Mouse (Mus musculus): ENCODE measurements around the gene Fbxw21. TPM values are rescaled to one million over a fixed set of nuclear protein-coding genes. Genes with fewer than 3 reads are reported as not detected.

The Fbxw21 gene
- polyA plus RNA-seq, 1 experiment from 2014 or later, result not detected

DNA sequence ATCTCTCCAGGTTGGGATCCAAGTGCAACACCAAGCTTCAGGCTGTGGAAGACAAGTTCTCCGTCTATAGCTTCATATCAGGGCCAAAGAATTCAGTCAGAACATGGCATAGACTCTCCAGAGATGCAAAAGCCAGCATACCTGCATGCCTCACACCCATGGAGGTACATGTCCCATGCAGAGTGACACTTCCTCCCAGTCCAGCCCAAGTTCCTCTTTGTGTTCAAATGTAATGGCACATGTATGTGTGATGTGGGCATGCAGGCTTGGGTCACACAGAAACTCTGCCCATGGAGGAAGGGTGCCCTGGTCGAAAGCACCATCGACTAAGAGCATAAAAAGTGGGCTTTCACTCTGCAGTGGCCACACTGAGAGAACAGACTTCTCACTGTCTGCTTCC, 37.7 kb downstream of the Fbxw21 start:
- 84% methylated on average over 3 of the region's 3 CpGs for whole genome bisulfite sequencing

DNA sequence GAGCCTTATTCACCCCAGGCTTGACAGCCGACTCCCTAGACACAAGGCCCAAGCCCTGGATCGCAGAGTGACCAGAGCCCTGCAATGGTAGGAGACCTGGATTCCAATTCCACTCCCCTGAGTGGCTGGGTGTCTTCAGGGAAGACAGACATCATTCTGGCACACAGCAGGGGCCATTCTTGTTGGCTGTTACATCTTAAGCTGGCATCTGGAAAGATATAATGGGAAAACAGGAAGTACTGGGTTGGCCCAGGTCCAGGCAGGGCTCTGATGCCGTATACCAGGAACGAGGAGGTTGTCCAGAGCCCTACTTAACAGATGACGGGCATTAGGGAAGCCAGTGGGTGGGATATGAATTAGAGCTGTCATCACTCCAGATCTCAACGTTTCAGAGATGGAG, 38.6 kb downstream of the Fbxw21 start:
- H3K4me1 ChIP-seq, result peaks cover 9% of the 10 kb centered on the region; the same call in 1 of the 2 replicates
- DNase-seq (ENCODE audit: low spot score), result no peak
- WGBS, result 49% methylated on average over 6 of the region's 6 CpGs
- H3K9me3 ChIP-seq, result no peaks in the 10 kb centered on the region
- H3K36me3 ChIP-seq, result peaks cover 13% of the 10 kb centered on the region
- H3K4me3 ChIP-seq, result no peak overlapping the region
- H3K27me3 ChIP-seq (ENCODE audit: insufficient read depth, poor library complexity, severe bottlenecking), result no peaks in the 10 kb centered on the region
- H3K27ac ChIP-seq, result no peak overlapping the region

More for the DNA sequence above, 37.7 kb downstream of the Fbxw21 start:
- no peak overlapping the region for H3K27ac ChIP-seq
- peaks cover 9% of the 10 kb centered on the region; the same call in 1 of the 2 replicates for H3K4me1 ChIP-seq
- H3K4me3 ChIP-seq, result no peak overlapping the region
- DNase-seq (ENCODE audit: low spot score), result no peak
- H3K9me3 ChIP-seq, result no peaks in the 10 kb centered on the region
- peaks cover 4% of the 10 kb centered on the region for H3K36me3 ChIP-seq
- H3K27me3 ChIP-seq (ENCODE audit: insufficient read depth, poor library complexity, severe bottlenecking), result no peaks in the 10 kb centered on the region

GRCm38 (mm10) chr9:109122553-109123085, 39.2 kb downstream of the Fbxw21 start:
- Histone ChIP-seq H3K27ac (no peak overlapping the region), H3K9me3 (no peaks in the 10 kb centered on the region), H3K27me3 (ENCODE audit: insufficient read depth, poor library complexity, severe bottlenecking) (no peaks in the 10 kb centered on the region), H3K4me3 (no peak overlapping the region), H3K36me3 (peaks cover 20% of the 10 kb centered on the region), H3K4me1 (peaks cover 9% of the 10 kb centered on the region; the same call in 1 of the 2 replicates)
- no peak for DNase-seq (ENCODE audit: low spot score)
- WGBS, result 49% methylated on average over 2 of the region's 2 CpGs

- Histone ChIP-seq H3K36me3 (peaks cover 36% of the 10 kb centered on the region), H3K4me3 (no peak overlapping the region), H3K27me3 (ENCODE audit: insufficient read depth, poor library complexity, severe bottlenecking) (no peaks in the 10 kb centered on the region), H3K4me1 (peaks cover 9% of the 10 kb centered on the region; the same call in 1 of the 2 replicates), H3K27ac (no peak overlapping the region), H3K9me3 (no peaks in the 10 kb centered on the region)
- DNase-seq (ENCODE audit: low spot score), result no peak
- 82% methylated on average over 6 of the region's 6 CpGs for WGBS
These were observed 40.9 kb downstream of the Fbxw21 start for GRCm38 (mm10) chr9:109120956-109121355.

- Histone ChIP-seq H3K27ac (no peak overlapping the region), H3K9me3 (no peaks in the 10 kb centered on the region), H3K4me1 (peaks cover 9% of the 10 kb centered on the region; the same call in 1 of the 2 replicates), H3K27me3 (ENCODE audit: insufficient read depth, poor library complexity, severe bottlenecking) (no peaks in the 10 kb centered on the region), H3K36me3 (peaks cover 50% of the 10 kb centered on the region), H3K4me3 (no peak overlapping the region)
- DNase-seq (ENCODE audit: low spot score), result no peak
- WGBS, result 82% methylated on average over 9 of the region's 9 CpGs
These were observed 42.3 kb downstream of the Fbxw21 start for GRCm38 (mm10) chr9:109119571-109119970.

- peaks cover 4% of the 10 kb centered on the region; the same call in 1 of the 2 replicates for H3K4me1 ChIP-seq
- WGBS, result 72% methylated on average over 4 of the region's 4 CpGs
- no peaks in the 10 kb centered on the region for H3K27me3 ChIP-seq (ENCODE audit: insufficient read depth, poor library complexity, severe bottlenecking)
- no peak overlapping the region for H3K27ac ChIP-seq
- H3K9me3 ChIP-seq, result no peaks in the 10 kb centered on the region
- no peak for DNase-seq (ENCODE audit: low spot score)
- peaks cover 65% of the 10 kb centered on the region for H3K36me3 ChIP-seq
- no peak overlapping the region for H3K4me3 ChIP-seq
These were observed 43.7 kb downstream of the Fbxw21 start for GRCm38 (mm10) chr9:109118106-109118505.

GRCm38 (mm10) chr9:109116205-109116604, 45.6 kb downstream of the Fbxw21 start:
- no peak overlapping the region for H3K27ac ChIP-seq
- 92% methylated on average over 10 of the region's 10 CpGs for WGBS
- no peak overlapping the region for H3K4me3 ChIP-seq
- no peak for DNase-seq (ENCODE audit: low spot score)
- H3K9me3 ChIP-seq, result no peaks in the 10 kb centered on the region
- H3K4me1 ChIP-seq, result no peaks in the 10 kb centered on the region
- H3K27me3 ChIP-seq (ENCODE audit: insufficient read depth, poor library complexity, severe bottlenecking), result no peaks in the 10 kb centered on the region
- peaks cover 84% of the 10 kb centered on the region for H3K36me3 ChIP-seq

DNA sequence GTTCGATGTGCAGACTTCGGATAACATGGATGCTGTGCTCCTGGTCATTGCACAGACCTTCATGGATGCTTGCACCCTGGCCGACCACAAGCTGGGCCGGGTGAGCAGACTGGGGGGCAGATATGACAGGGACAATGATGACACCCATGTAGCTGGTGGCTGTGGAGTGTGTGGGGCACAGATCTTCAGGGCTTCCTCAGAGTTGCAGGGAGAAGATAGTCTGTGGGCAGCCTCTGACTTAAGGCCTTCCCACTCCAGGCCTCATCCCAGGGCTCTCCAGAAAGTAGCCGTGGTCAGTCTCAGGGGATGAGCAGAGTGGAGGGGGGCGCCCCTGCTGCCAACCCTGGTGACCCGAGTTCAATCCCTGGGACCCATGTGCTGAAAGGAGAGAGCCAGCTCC, 47.0 kb downstream of the Fbxw21 start:
- WGBS, result 85% methylated on average over 7 of the region's 7 CpGs
- no peak overlapping the region for H3K27ac ChIP-seq
- DNase-seq (ENCODE audit: low spot score), result no peak
- H3K27me3 ChIP-seq (ENCODE audit: insufficient read depth, poor library complexity, severe bottlenecking), result no peaks in the 10 kb centered on the region
- H3K9me3 ChIP-seq, result no peaks in the 10 kb centered on the region
- no peaks in the 10 kb centered on the region for H3K4me1 ChIP-seq
- peaks cover 96% of the 10 kb centered on the region for H3K36me3 ChIP-seq
- H3K4me3 ChIP-seq, result no peak overlapping the region

DNA sequence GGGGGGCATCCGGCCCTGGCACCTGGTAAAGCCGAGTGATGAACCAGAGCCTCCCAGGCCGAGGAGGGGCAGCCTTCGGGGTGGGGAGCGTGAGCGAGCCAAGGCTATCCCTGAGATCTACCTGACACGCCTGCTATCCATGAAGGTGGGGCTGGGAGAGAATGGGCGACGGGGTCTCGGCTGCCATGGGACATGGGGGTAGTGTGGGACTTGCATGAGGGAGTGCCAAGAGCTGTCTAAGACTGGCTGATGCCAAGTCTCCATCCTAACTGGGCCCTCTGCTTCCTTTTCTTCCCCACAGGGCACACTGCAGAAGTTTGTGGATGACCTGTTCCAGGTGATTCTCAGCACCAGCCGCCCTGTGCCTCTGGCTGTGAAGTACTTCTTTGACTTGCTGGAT, 47.6 kb downstream of the Fbxw21 start:
- peaks cover 100% of the 10 kb centered on the region for H3K36me3 ChIP-seq
- 90% methylated on average over 11 of the region's 11 CpGs for WGBS
- no peak overlapping the region for H3K27ac ChIP-seq
- H3K4me3 ChIP-seq, result no peak overlapping the region
- DNase-seq (ENCODE audit: low spot score), result peak; percentile 71
- H3K27me3 ChIP-seq (ENCODE audit: insufficient read depth, poor library complexity, severe bottlenecking), result no peaks in the 10 kb centered on the region
- no peaks in the 10 kb centered on the region for H3K4me1 ChIP-seq
- no peaks in the 10 kb centered on the region for H3K9me3 ChIP-seq

DNA sequence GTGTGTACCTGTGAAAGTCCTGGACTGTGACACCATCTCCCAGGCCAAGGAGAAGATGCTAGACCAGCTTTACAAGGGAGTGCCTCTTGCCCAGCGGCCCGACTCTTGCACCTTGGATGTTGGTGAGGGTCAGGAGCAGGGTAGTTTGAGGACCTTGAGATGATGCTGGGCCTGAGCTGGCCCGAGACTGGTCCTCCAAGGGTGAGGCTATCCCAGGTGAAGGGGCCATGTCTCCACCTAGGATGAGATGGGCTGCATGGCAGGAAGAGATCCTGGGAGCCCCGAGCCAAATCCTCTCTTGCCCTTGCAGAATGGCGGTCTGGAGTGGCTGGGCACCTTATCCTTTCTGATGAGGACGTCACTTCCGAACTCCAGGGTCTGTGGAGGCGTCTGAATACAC, 48.5 kb downstream of the Fbxw21 start:
- H3K4me1 ChIP-seq, result no peaks in the 10 kb centered on the region
- peaks cover 100% of the 10 kb centered on the region for H3K36me3 ChIP-seq
- 85% methylated on average over 8 of the region's 8 CpGs for WGBS
- no peak overlapping the region for H3K4me3 ChIP-seq
- no peaks in the 10 kb centered on the region for H3K27me3 ChIP-seq (ENCODE audit: insufficient read depth, poor library complexity, severe bottlenecking)
- DNase-seq (ENCODE audit: low spot score), result peak; percentile 70
- H3K9me3 ChIP-seq, result no peaks in the 10 kb centered on the region
- no peak overlapping the region for H3K27ac ChIP-seq

DNA sequence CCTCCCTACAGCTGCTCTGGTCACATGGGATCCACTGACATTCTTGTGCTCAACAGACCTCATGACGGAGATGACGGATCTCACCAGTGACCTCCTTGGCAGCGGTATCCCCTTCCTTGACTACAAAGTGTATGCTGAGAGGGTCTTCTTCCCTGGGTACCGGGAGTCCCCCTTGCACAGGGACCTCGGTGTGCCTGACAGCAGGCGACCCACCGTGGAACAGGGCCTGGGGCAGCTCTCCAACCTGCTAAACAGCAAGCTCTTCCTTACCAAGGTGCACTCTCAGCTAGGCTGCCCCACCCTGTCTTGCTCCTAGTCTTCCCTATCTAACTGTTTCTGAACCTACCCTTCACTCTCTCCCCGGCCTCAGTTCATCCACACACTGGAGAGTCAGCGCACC, 50.2 kb downstream of the Fbxw21 start:
- WGBS, result 90% methylated on average over 9 of the region's 9 CpGs
- peak; percentile 69 for DNase-seq (ENCODE audit: low spot score)
- Histone ChIP-seq H3K4me3 (no peak overlapping the region), H3K9me3 (no peaks in the 10 kb centered on the region), H3K27me3 (ENCODE audit: insufficient read depth, poor library complexity, severe bottlenecking) (no peaks in the 10 kb centered on the region), H3K36me3 (peaks cover 100% of the 10 kb centered on the region), H3K4me1 (no peaks in the 10 kb centered on the region), H3K27ac (no peak overlapping the region)

- 86% methylated on average over 4 of the region's 4 CpGs for WGBS
- peaks cover 100% of the 10 kb centered on the region for H3K36me3 ChIP-seq
- no peak overlapping the region for H3K27ac ChIP-seq
- H3K4me1 ChIP-seq, result no peaks in the 10 kb centered on the region
- DNase-seq (ENCODE audit: low spot score), result peak; percentile 61
- H3K27me3 ChIP-seq (ENCODE audit: insufficient read depth, poor library complexity, severe bottlenecking), result no peaks in the 10 kb centered on the region
- H3K9me3 ChIP-seq, result no peaks in the 10 kb centered on the region
- H3K4me3 ChIP-seq, result no peak overlapping the region
These were observed 50.7 kb downstream of the Fbxw21 start for GRCm38 (mm10) chr9:109111101-109111500.

- 92% methylated on average over 11 of the region's 11 CpGs for WGBS
- DNase-seq (ENCODE audit: low spot score), result peak; percentile 53
- no peak overlapping the region for H3K4me3 ChIP-seq
- H3K27me3 ChIP-seq (ENCODE audit: insufficient read depth, poor library complexity, severe bottlenecking), result no peaks in the 10 kb centered on the region
- no peaks in the 10 kb centered on the region for H3K9me3 ChIP-seq
- H3K27ac ChIP-seq, result no peak overlapping the region
- H3K4me1 ChIP-seq, result peaks cover 2% of the 10 kb centered on the region
- peaks cover 100% of the 10 kb centered on the region for H3K36me3 ChIP-seq
These were observed 51.6 kb downstream of the Fbxw21 start for GRCm38 (mm10) chr9:109110240-109110639.

GRCm38 (mm10) chr9:109107341-109107740, 54.5 kb downstream of the Fbxw21 start:
- H3K27ac ChIP-seq, result no peak overlapping the region
- no peaks in the 10 kb centered on the region for H3K9me3 ChIP-seq
- WGBS, result 81% methylated on average over 5 of the region's 6 CpGs
- H3K4me3 ChIP-seq, result no peak overlapping the region
- peaks cover 100% of the 10 kb centered on the region for H3K36me3 ChIP-seq
- no peak for DNase-seq (ENCODE audit: low spot score)
- H3K27me3 ChIP-seq (ENCODE audit: insufficient read depth, poor library complexity, severe bottlenecking), result no peaks in the 10 kb centered on the region
- H3K4me1 ChIP-seq, result peaks cover 16% of the 10 kb centered on the region

All from heart, embryonic 10.5 days (tissue).